Mouse (Mus musculus) spleen, postnatal 0 days (tissue): ENCODE data around the gene AU022751. TPM values are rescaled to one million over a fixed set of nuclear protein-coding genes. Genes with fewer than 3 reads are reported as not detected.

Experiments used
- polyA plus RNA-seq: library from polyadenylated mRNA; unstranded; fragments of >200 nt; fragmentation: Nextera tagmentation; extraction: Ambion mirVana; gene quantifications from 2 replicates; pipeline ENCODE4 v1.2.1, GENCODE M21; 2015

Gene AU022751
- polyA plus RNA-seq = not detected in 2 replicates

DNA sequence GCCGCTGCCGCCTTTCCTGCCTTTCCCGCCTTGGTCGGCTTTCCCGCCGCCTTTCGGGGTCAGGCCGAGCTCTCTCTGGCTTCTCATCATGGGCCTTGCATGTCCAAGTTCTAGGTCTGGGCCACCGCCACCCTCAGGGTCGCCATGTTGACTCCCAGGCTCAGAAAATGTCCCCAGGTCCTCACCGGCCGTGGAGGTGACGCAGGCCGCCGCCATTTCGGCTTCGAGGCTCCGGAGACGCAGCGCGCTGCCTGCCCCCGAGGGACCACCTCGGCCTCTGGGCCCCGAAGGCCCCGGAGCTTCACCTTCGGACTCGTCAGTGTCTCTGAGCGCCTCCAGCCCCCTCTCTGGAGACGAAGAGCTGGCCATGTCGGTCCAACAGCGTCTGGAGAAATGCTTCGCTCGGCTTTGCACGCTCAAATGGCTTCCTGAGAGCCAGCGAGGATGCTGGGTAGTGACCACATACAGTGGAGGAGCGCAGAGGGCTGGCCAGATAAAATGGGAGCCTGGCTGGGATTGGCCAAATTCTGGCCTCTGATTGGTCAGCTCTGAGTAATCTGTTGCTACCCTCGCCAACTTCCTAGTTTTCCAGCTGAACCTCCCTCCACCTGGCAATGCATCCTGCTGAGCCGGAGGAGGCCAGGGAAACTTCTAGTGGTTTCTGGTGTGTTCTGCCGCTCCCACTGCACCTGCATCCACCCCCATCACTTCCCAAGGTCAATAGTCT is at the start of gene AU022751:
Gene AU022751 (minus strand): TSS at position 466 of the 727 bp plus-strand sequence.

DNA sequence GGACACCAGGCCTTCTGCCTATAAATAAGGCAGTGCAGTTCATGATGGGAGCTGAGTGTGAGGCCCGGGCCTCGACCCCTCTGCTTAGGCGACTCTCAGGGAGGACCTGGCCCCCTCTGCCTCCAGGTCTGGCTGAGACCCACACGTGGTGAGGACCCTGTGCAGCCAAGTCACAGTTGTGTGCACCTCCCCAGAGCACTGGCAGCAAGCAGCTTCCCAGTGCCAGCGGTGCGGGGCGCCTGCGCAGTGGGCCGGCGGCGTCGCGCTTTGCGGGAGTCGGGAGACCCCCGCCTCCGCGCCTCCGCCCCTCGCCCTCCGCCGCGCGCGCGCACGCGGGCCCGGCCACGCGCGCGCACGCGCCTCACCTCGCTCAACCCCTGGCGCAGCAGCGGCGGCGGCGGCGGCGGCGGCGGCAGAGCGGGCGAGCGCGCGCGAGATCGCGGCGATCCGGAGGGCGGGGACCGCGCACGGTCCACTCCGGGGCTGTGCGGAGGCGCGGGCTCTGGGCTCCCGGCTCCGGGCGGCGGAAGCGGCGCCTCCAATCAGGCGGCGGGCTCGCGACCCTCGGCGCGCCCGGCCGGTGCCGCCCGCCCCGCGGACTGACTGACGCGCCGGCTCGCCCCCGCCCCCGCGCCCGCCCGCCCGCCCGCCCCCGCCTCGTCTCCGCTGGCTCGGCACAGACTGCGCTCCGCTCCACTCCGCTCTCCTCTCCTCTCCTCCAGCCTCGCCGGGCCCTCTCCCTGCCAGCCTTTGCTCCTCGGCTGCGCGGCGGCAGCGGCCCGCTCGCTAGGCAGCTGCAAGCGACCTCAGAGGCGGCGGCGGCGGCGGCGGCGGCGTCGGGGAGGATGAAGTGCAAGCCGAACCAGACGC is 35.9 kb downstream of the AU022751 start, which contains the start of gene Nudt11:
Gene Nudt11 (plus strand): TSS at position 388 of the 870 bp plus-strand sequence.

Other genes starting within 250 kb of the AU022751 start
- 0.12 and 0.22 TPM in 2 replicates for gene Nudt11, start 36.0 kb downstream of the AU022751 start, polyA plus RNA-seq
- gene Nudt10, start 89.6 kb upstream of the AU022751 start, polyA plus RNA-seq = 0.41 and 0.52 TPM in 2 replicates
- gene Bmp15, start 237.3 kb upstream of the AU022751 start, polyA plus RNA-seq = 0.04 and 0.05 TPM in 2 replicates